Mouse (Mus musculus): ENCODE results near the gene Nat8f6.
A peak's percentile ranks its signal among the peaks of the same experiment; 100 is the strongest.
"Not testable (repeated sequence)": the region's sequence is repeated elsewhere in the genome, so short reads cannot be mapped to it uniquely, and the experiment has no call there.

The Nat8f6 gene

DNA sequence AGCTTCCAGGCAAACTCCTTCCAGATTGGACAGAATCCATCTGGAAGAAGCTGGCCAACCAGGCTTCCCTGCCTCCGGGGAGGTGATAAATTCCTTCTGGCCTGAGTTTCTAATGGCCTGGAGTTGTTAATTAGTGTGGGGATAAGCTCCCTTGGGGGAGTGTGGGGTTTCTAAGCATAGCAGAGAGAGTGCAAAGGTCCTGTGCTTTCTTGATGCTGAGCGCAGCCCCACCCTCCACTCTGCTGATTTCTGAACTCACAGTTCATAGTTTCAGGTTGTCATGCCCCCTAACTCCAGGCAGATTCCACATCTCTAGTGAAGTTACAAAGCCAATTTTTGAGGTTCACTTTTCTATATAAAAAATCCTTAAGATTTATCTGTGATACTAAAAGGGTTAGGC is 14.3 kb upstream of the Nat8f6 start:
- peak; percentile 73 to 77 for DNase-seq

GRCm38 (mm10) chr6:85834504-85835100 is 13.8 kb upstream of the Nat8f6 start:
- peak in 1 of 2 experiments; percentile 65 for DNase-seq

DNA sequence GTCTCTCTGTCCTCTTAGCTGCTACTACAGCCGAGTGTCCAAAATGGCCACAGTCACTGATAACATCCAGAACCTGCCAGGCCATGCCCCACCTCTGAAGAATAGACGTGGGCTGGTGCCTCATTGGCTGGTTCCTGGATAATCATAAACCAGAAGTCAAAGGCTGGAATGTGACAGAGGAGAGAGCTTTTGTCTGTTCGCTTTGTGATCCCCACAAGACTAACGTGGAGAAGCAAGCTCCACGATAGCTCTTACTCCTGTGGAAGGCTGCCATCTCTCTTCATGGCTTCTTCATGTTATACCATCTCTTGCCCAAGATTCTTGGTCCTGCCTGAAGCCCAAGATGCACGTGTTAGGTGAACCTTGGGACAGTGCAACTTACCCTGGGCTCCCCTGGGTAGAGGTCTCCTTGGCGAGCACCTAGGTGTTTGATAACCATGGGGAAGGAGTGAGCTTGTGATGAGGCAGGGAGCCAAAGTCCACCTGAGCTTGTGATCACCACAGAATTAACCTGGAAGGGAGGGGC is 11.1 kb upstream of the Nat8f6 start, which contains the start of gene Nat8:
Gene Nat8, minus strand, starts transcription at position 287 of the 526 bp plus-strand sequence.
- DNase-seq: peak; percentile 73 to 80

DNA sequence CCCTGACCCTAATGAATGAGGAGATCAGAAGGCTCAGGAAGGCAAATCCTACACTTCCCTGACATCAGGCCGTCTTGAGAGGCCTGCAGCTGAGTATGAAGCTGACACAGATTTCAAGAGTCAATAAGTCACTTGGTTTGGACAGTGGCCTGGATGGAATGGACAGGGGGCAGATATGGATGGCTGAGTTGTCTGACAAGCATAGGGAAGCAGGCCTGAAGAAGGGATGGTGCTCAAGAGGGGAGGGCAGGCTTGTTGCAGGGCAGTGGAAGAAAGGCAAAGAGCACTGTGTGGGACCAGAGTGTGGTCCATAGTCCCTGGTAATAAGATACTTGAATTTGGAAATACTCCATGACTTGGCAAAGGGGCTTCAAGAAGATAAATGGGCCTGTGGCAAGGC is 8.7 kb upstream of the Nat8f6 start:
- peak in 1 of 2 experiments; percentile 53 for DNase-seq

- peak in 1 of 2 experiments; percentile 49 for DNase-seq
Observed at GRCm38 (mm10) chr6:85825886-85826285, 5.1 kb upstream of the Nat8f6 start.

DNA sequence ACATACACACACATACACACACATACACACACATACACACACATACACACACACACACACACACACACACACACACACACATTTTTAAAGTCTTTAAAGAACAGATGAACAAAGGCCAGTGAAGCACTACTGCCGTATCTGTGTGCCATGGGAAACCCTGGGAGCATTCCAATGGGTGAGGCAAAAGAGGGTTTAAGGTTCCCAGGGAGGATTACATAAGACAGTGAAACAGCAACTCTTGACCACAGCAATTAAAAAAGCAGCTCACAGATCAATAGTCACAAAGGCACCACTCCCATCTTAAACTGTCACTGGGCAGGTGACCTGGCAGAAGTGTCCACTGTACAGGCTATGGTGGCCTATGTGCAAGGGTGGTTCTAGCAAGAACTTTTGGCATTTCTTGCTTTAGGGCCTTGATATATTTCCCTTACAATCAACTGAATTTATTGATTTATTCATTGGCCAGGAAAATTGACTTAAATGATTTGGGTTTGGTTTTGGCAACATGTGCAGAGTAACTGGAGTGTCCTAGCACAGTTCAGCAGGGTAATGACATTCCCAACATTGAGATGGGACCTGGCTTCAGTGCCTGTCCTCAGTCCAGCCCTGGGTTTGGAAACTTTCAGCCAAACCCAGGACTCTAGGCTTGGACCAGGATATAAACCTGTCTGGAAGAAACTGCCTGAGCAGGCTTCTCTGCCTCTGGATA is 2.8 kb upstream of the Nat8f6 start:
- peak; percentile 43 to 55 for DNase-seq

DNA sequence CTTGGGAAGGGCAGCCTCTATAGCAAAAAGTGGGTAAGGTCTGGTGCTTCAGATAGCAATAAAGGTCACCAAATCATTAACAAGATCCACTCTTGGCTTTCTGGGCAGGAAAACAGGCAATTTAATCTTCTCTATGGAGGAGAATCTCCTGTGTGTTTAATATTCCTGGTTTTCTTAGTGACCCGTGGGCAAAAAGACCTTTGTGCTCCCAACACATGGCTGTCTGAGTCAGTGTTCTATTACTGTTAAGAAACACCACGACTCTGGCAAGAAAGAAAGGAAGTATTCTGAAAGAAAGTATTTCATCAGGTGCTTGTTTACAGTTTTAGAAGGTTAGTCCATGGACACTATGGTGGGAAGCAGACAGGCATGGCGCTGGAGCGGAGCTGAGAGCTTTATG is 1.5 kb upstream of the Nat8f6 start:
- no peak for DNase-seq

DNA sequence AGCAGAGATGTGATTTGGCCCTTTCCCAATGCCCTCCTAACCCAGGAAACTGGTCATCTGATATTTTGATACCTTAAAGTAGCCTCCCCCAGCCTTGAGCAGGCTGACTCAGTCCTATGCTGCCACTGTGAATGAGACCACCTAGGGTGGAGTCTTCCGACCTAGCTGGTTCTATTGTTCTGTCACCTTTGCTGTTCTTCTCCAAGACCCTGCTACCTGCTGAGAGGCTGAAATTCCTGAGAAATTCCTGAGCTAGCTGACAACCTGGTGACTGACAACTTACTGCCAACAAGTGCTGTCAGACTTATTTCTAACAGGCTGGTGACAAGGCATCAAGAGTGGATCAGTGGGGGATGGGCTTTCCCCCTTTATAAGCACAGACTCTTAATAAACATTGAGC is 2.4 kb downstream of the Nat8f6 start:
- no peak for DNase-seq

GRCm38 (mm10) chr6:85813339-85813738 is 7.4 kb downstream of the Nat8f6 start:
- peak; percentile 66 to 70 for DNase-seq

DNA sequence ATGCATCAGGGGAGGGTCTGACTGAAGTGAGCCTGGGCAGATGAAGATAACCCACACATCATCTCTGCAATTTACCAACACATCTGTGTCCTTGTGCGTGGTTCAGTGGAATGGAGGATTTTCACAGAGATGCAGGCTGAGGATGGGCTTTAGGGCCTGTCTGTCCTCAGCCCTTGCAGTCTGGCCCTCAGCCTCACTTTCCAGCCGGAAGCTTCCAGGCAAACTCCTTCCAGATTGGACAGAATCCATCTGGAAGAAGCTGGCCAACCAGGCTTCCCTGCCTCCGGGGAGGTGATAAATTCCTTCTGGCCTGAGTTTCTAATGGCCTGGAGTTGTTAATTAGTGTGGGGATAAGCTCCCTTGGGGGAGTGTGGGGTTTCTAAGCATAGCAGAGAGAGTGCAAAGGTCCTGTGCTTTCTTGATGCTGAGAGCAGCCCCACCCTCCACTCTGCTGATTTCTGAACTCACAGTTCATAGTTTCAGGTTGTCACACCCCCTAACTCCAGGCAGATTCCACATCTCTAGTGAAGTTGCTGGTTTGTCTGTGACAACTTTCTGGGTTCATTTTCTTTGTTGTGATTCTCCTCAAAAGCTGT is 9.7 kb downstream of the Nat8f6 start:
- DNase-seq: peak; percentile 70 to 83

- peak in 1 of 2 experiments; percentile 4 for DNase-seq
Observed at GRCm38 (mm10) chr6:85810514-85810913, 10.2 kb downstream of the Nat8f6 start.

DNA sequence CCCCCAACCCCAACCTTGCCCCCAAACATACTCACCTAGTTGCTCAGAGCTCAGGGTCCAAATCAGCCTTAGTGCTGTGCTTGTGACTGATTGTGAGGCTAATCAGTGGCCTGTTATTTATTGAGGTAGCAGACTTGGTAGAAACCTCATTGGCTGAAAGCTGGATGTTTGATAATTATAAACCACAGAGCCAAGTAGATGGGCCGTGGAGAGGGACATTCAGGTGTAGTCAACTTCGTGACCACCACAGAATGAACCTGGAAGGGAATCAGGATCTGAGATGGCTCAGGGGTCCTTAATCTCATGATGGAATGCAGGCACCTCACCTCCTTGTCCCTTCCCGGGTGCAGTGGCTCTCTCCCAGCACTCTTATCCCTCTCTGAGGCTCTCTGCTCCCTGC is 11.0 kb downstream of the Nat8f6 start:
- DNase-seq: peak; percentile 59 to 67

DNA sequence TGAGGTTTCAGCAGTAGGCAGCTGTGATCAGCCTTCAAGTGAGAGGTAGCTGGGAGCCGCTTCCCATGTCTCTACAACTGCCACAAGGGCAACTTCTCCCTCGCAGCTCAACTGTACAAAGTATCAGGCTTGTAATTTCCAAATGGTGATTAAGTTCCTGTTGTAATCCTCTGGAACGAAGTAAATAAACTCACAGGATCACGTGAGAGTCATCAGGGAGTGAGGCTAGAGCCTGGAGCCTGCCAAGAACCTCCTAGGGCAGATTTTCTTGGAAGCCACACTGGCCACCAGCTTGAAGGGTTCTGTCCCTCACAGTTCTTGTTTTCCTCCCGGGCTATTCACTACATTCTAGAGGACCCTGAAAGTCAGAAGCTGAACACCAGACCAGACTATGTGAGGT is 17.6 kb downstream of the Nat8f6 start:
- DNase-seq: peak; percentile 61 to 71

DNA sequence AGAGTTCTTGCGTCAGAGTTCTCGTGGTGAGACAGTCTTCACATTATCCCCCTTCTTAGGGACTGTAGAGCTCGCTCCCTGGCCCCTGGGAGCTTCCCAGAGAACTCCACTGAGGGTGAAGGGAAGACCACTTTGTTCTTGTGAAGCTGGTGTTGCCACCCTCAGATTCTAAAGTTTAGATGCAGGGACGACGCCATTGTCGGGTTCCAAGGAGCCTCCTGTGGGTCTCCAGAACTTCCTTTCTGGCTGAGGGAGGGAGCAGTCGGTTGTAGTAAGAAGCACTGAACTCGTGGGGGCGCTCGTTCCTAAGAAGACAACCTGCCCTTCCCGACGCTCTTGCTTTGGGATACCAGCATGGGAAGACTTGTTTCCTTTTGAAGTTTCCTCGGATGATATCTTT is 55.2 kb downstream of the Nat8f6 start, which contains the start of gene Nat8f3:
Gene Nat8f3, minus strand, starts transcription at position 223 of the 400 bp plus-strand sequence.
- DNase-seq: peak; percentile 22 to 35

GRCm38 (mm10) chr6:85763127-85764070 is 57.4 kb downstream of the Nat8f6 start:
- DNase-seq: peak in 1 of 2 experiments; percentile 46

DNA sequence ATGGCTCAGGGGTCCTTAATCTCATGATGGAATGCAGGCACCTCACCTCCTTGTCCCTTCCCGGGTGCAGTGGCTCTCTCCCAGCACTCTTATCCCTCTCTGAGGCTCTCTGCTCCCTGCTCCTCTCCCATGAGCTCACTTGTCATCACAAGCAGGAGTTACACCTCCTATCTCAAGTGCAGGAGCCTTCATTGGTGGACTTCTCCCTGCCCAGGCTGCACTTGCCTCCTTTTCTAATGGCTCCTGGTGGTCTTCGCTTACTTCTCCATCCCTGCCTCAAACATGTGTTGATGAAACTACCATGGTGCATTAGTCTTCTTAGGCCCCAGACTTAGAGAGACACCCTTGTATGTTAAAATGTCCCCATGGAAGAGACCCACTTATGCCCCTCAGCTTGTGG is 58.1 kb downstream of the Nat8f6 start:
- not testable (repeated sequence) for DNase-seq
